Mouse (Mus musculus) CD4-positive helper T cell, adult 2 months (primary cell): Measurements from ENCODE around the gene Zfp120.
"Not testable (repeated sequence)": the region's sequence is repeated elsewhere in the genome, so short reads cannot be mapped to it uniquely, and the experiment has no call there.

Experiments used
- DNase-seq: peaks from one replicate; pipeline ENCODE4 v3.0.0-alpha.2; 2012; ENCODE audit warnings: low read depth, missing footprints, low spot score

The Zfp120 gene

DNA sequence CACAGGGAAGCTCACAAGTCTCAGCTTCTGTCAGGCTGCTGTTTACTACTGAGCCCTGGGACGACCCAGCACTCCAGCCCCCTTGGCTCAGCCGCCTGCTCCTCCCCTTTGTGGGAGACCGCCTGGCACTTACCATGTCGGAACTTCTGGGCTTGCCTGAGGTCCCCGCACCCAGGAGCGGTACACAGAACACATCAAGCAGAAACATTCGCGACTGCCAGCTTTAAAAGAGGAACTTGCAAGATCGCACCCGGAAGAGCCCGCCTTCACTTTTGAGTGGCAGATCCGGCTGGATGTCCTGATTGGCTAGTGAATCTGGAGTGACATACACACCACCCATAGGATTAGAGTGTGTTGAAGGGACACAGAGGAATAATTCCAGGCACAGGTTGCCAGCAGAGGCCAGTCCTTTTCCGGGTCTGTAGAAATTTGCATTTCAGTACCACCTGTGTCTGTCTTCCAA, at the start of gene Zfp120:
Gene Zfp120 (minus strand): TSS at position 274 of the 463 bp plus-strand sequence.
- peak; percentile 90 for DNase-seq

DNA sequence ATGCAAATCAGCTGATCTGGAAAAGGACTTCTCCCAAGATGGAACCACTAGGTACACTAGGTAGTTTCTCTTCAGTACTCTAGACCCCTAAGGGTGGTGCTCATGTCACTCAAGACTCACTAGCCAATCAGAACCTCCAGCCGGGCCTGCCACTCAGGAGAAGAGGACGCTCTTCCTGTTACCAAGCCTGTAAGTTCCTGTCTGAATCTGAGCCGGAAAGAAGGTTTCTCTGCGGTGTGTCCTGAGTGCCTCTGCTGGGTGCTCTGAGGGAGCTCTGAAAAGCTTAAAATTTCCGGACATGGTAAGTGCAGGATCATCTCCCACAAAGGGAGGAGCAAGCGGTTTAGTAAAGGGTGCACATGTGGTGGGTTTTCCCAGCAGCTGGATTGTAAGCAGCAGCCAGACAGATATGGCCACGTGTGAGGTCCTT, 45.1 kb upstream of the Zfp120 start, which contains the start of gene Gm14139:
Gene Gm14139 (plus strand): TSS at position 186 of the 430 bp plus-strand sequence.
- DNase-seq = not testable (repeated sequence)

- not testable (repeated sequence) for DNase-seq
Measured at GRCm38 (mm10) chr2:150181046-150181445, 44.5 kb upstream of the Zfp120 start.

GRCm38 (mm10) chr2:150179579-150179978, 43.1 kb upstream of the Zfp120 start, which contains the start of gene Gm10770:
TSS of gene Gm10770 (minus strand) at chr2:150179679.
- DNase-seq = not testable (repeated sequence)

DNA sequence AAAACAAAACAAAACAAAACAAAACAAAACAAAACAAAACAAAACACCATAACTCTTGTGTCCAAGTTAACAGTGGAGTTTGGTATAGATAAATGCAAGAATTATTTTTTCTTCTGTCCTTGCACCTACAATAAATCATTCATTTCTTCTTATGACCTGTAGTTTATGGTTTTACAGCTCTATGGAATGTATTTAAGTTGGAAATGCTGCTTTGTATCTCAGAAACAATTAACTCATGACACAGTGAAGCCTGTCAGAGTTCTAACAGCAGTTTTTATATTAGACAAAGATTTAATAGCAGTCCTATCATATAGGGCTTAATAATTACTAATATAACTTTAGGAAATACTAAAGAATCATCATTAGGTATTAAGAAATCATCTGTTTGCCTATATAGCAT, 37.3 kb upstream of the Zfp120 start:
- no peak for DNase-seq

DNA sequence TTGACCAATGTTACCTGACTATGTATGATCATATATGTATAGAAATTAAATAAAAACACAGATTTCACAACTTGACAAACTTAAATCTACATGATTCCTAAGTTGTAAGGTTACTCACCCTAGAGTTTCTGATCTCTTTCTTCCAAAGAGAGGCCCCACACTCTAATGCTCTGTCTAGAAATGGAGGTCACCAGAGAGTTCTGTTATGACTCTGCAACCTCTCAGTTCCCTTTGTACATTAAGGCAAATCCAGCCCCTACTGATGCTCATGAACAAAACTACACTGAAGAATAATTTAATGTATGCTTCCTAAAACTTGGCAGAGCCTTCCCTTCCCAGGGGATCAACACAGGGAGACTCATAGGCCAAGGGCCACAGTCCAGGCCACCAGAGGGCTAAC, 30.2 kb upstream of the Zfp120 start:
- DNase-seq = no peak

GRCm38 (mm10) chr2:150132773-150133172, 3.7 kb downstream of the Zfp120 start:
- no peak for DNase-seq

GRCm38 (mm10) chr2:150132002-150132401, 4.5 kb downstream of the Zfp120 start:
- DNase-seq = not testable (repeated sequence)

DNA sequence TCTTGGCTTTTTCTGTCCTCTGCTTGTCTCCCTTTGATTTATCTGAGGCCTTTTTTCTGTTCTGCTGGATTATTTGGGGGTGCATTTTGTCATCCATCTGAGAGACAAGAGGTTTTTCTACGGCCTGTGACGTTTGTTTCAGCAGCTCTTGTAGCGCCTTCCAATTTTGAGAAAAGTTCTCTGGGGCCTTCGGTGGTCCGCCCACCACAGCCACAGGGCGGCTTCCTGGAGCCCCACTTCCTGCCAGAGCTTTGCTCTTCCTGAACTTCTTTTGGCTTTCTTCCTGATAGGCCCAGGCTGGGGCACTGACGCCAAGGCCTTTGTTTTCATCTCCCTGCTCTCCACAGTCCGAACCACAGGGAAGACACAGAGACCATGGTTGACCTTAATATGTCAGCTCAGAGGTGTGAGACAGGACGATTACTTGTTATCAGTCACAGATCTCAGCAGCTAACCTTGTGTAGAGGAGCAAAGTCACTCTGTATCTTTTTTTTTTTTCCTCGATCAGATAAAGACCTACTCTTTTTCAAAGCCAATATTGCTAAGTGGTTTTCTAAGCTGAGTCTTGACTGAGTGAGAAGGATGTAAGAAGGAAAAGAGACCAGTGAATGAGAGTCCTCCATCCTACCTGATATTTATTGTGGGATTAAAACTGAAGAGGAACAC, 25.1 kb downstream of the Zfp120 start:
- DNase-seq = peak; percentile 15

GRCm38 (mm10) chr2:150099618-150100017, 36.9 kb downstream of the Zfp120 start:
- peak; percentile 37 for DNase-seq
